Mouse (Mus musculus) kidney, adult 2 months (tissue): ENCODE data around the gene Mark4. TPM values are rescaled to one million over a fixed set of nuclear protein-coding genes. Genes with fewer than 3 reads are reported as not detected.

Experiments
- DNase-seq: peaks from one replicate; pipeline ENCODE4 v3.0.0; 2021
- H3K27ac ChIP-seq: fragments of 200-500 bp; 2 replicates; pipeline ENCODE4 v1.5.1; 2012; ENCODE audit warnings: low read depth, low read length, control low read depth, inconsistent platforms; ENCODE audit not compliant: insufficient read depth
- H3K27me3 ChIP-seq: fragments of 200-500 bp; replicated peaks from 2 replicates; pipeline ENCODE4 v1.6.1; 2012; ENCODE audit warnings: mild to moderate bottlenecking, moderate library complexity, low read length, inconsistent platforms; ENCODE audit not compliant: control insufficient read depth, insufficient read depth
- H3K36me3 ChIP-seq: fragments of 200-500 bp; 2 replicates; pipeline ENCODE4 v1.6.1; 2012; ENCODE audit warnings: mild to moderate bottlenecking, moderate library complexity, low read length, inconsistent platforms; ENCODE audit not compliant: control insufficient read depth, insufficient read depth
- H3K4me1 ChIP-seq: fragments of 200-500 bp; 2 replicates; pipeline ENCODE4 v1.6.1; 2011; ENCODE audit warnings: low read length; ENCODE audit not compliant: control insufficient read depth, insufficient read depth
- H3K4me3 ChIP-seq: fragments of 200-500 bp; 2 replicates; pipeline ENCODE4 v1.5.1; 2011; ENCODE audit warnings: mild to moderate bottlenecking, low read depth, low read length, control low read depth; ENCODE audit not compliant: insufficient read depth
- CTCF ChIP-seq: fragments of 200-500 bp; conservative IDR thresholded peaks from 2 replicates; pipeline ENCODE4 v1.5.1; 2011; ENCODE audit warnings: low read depth, mild to moderate bottlenecking, control low read depth, low read length, moderate library complexity, mixed read lengths; ENCODE audit not compliant: insufficient read depth, insufficient read length
- POLR2A ChIP-seq: fragments of 200-500 bp; IDR thresholded peaks from one replicate; pipeline ENCODE4 v1.6.1; 2011; ENCODE audit warnings: low read depth, low read length, control low read depth
- WGBS: fragments of 180-500 bp; shearing (Covaris S2); methylation state at CpG from one replicate; pipeline ENCODE4 v1.1.7; 2018; 5-methylcytosine and 5-hydroxymethylcytosine counted together
- polyA plus RNA-seq: library from polyadenylated mRNA; depleted of rRNA; stranded (reverse); fragments of >200 nt; gene quantifications from 2 replicates; pipeline ENCODE4 v1.2.3, GENCODE M21; 2012

Gene Mark4
- polyA plus RNA-seq, 1 experiment = 16.1 TPM

GRCm38 (mm10) chr7:19462884-19463381 lies 4.3 kb upstream of the Mark4 start, which contains the start of gene Exoc3l2:
Gene Exoc3l2, plus strand, starts transcription at chr7:19463331.
- H3K4me1 ChIP-seq = no peaks in the 10 kb centered on the region
- peak within 1 kb of the TSS; percentile 54 for H3K4me3 ChIP-seq
- H3K27me3 ChIP-seq = no peaks in the 10 kb centered on the region
- no peaks in the 10 kb centered on the region for H3K36me3 ChIP-seq
- DNase-seq = peak; percentile 73
- peak within 1 kb of the TSS; percentile 89 for H3K27ac ChIP-seq
- TF ChIP-seq POLR2A (no peak), CTCF (no peak)
- WGBS = 60% methylated on average over 6 of the region's 6 CpGs

GRCm38 (mm10) chr7:19462443-19462842 lies 3.8 kb upstream of the Mark4 start:
- TF ChIP-seq POLR2A (no peak), CTCF (no peak)
- Histone ChIP-seq H3K27me3 (no peaks in the 10 kb centered on the region), H3K4me3 (peak overlapping the region; percentile 11; the same call in 1 of the 2 replicates), H3K27ac (peak overlapping the region; percentile 59; the same call in 1 of the 2 replicates), H3K4me1 (no peaks in the 10 kb centered on the region), H3K36me3 (no peaks in the 10 kb centered on the region)
- DNase-seq = no peak
- WGBS = 72% methylated on average over 4 of the region's 4 CpGs

DNA sequence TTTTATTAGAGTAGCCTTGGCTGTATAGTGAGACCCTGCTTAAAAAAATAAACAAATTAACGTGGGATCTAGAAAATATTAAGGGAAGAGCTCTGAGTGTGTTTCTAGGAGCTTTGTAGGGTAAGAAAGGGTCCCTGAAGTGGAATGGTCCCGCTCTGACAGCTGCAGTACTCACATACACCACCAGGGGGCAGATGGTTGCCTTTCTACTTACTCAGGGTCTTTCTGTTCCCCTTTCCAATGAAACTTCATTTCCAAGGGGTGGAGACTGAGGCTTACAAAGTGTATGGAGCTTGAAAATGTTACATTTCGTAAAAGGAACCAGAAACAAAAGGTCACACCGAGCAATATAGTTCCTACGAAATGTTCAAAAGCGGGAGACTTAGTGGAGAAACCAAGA lies 2.9 kb upstream of the Mark4 start:
- 10% methylated on average over 6 of the region's 6 CpGs for WGBS
- peak; percentile 82 for DNase-seq
- no peak overlapping the region for H3K27ac ChIP-seq
- H3K27me3 ChIP-seq = no peaks in the 10 kb centered on the region
- no peaks in the 10 kb centered on the region for H3K4me1 ChIP-seq
- TF ChIP-seq CTCF (peak; percentile 74), POLR2A (no peak)
- H3K4me3 ChIP-seq = no peak overlapping the region
- no peaks in the 10 kb centered on the region for H3K36me3 ChIP-seq

DNA sequence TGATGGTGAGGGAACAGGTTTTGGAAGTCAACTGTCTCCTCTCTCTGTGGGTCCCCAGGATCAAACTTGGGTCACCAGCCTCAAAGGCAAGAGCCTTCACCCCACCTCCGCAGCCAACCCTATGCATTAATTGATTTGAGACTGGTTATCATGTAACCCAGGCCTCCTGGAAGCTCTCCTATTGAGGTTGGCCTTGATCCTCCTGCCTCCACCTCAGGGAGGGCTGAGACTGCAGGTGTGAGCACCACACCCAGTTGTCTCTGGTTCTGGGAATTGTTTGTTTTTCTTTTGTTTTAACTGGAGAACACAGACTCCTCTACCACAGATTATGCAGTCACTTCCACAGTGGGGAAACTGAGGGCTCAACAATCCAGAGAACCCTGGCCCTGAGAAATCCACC lies 1.9 kb upstream of the Mark4 start:
- Histone ChIP-seq H3K36me3 (no peaks in the 10 kb centered on the region), H3K27ac (no peak overlapping the region), H3K4me1 (no peaks in the 10 kb centered on the region), H3K27me3 (no peaks in the 10 kb centered on the region), H3K4me3 (no peak overlapping the region)
- WGBS = 75% methylated on average over 1 of the region's 1 CpGs
- TF ChIP-seq CTCF (no peak), POLR2A (no peak)
- DNase-seq = no peak

GRCm38 (mm10) chr7:19459144-19459870 lies 686 bp upstream of the Mark4 start:
- WGBS = 31% methylated on average over 5 of the region's 6 CpGs
- Histone ChIP-seq H3K27ac (peak overlapping the region; percentile 65), H3K36me3 (no peaks in the 10 kb centered on the region), H3K4me3 (peak overlapping the region; percentile 91), H3K27me3 (no peaks in the 10 kb centered on the region), H3K4me1 (no peaks in the 10 kb centered on the region)
- TF ChIP-seq POLR2A (no peak), CTCF (no peak)
- DNase-seq = no peak

GRCm38 (mm10) chr7:19458072-19458486 lies 542 bp downstream of the Mark4 start:
- DNase-seq = peak; percentile 64
- Histone ChIP-seq H3K4me3 (peak overlapping the region; percentile 91), H3K4me1 (no peaks in the 10 kb centered on the region), H3K27ac (peak overlapping the region; percentile 55; the same call in 1 of the 2 replicates), H3K36me3 (no peaks in the 10 kb centered on the region), H3K27me3 (no peaks in the 10 kb centered on the region)
- no peak for TF ChIP-seq CTCF
- TF ChIP-seq POLR2A = no peak
- WGBS = 2% methylated on average over 27 of the region's 31 CpGs

GRCm38 (mm10) chr7:19457414-19458071 lies 1.1 kb downstream of the Mark4 start:
- H3K27ac ChIP-seq = peak overlapping the region; percentile 39; the same call in 1 of the 2 replicates
- peak overlapping the region; percentile 91 for H3K4me3 ChIP-seq
- H3K36me3 ChIP-seq = no peaks in the 10 kb centered on the region
- H3K4me1 ChIP-seq = no peaks in the 10 kb centered on the region
- H3K27me3 ChIP-seq = no peaks in the 10 kb centered on the region
- WGBS = 5% methylated on average over 14 of the region's 14 CpGs
- no peak for DNase-seq
- TF ChIP-seq POLR2A = no peak
- no peak for TF ChIP-seq CTCF
